Mouse (Mus musculus) brown adipose tissue, adult 24 weeks (tissue): ENCODE measurements at regions not wholly inside any gene's neighbourhood (a gene's known extent, or its start where the extent isn't known, plus 50 kb on each side); places are given as distances from the start of the nearest gene placed in this dataset.

Experiments used
- H3K27ac ChIP-seq: fragments of 200-500 bp; replicated peaks from 2 replicates; pipeline ENCODE4 v1.5.1; 2012; ENCODE audit warnings: low read depth, mild to moderate bottlenecking, low read length
- H3K4me1 ChIP-seq: fragments of 200-500 bp; 2 replicates; pipeline ENCODE4 v1.6.1; 2012; ENCODE audit warnings: low read length, mixed read lengths; ENCODE audit not compliant: control insufficient read depth, insufficient read depth, insufficient read length
- H3K4me3 ChIP-seq: fragments of 200-500 bp; 2 replicates; pipeline ENCODE4 v1.5.1; 2012; ENCODE audit warnings: low read depth, mild to moderate bottlenecking, low read length, moderate library complexity; ENCODE audit not compliant: insufficient read depth

DNA sequence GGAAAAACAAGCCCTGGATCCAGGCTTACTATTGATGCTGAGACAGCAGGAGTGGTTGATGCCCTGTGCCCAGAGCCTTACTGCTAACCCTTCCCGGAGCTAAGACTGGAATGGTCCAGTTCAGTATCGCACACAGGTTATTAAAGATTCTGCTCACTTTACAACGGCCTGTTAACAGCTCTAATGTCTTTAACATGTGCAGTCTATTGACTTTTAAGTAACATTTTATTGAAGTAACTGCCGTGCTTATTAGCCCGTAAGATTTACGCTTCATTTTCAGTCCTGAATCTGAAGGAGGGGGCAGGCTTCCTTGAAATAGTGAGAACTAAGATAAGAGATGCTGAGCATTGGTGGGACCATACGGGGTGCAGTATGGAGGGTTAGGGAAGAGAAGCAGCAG lies 155.7 kb upstream of the Cep162 start:
- Histone ChIP-seq H3K27ac (no peak overlapping the region), H3K4me3 (no peak overlapping the region), H3K4me1 (no peaks in the 10 kb centered on the region)

DNA sequence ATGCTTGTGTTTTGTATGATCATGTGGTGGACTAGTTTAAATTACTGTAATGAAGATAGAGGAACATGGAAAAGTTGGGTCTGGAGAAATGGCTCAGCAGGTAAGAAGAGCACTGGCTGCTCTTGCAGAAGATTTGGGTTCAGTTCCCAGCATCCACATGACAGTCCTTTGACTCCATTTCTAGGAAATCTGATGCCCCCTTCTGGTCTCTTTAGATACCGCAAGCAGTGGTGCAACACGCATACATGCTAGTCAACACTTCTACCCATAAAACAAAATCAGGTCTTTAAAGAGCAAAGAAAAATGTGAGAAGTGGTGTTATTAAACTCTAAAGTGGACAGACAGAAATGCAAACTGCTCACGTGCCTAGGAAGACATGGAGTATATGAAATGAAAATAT lies 154.4 kb upstream of the Cep162 start:
- Histone ChIP-seq H3K4me1 (no peaks in the 10 kb centered on the region), H3K4me3 (no peak overlapping the region), H3K27ac (no peak overlapping the region)

DNA sequence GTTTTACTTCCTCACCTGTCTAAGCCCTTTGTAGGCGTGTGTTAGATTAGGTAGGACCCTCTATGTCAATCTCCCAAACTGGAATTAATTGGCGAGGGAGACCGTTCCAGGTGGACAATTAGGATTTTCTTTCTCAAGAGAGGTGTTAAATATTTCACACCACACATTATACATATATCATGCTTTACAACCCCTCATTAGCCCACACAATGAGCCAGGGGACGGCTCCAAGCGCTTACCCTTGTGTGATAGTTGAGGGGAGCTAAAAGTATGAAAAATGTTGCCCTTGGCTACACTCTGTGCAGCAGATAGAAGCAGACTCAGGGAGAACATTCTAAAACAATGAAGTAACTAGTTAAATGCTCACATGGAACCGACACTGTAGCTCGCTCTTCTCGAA lies 153.5 kb upstream of the Cep162 start:
- no peaks in the 10 kb centered on the region for H3K4me1 ChIP-seq
- no peak overlapping the region for H3K27ac ChIP-seq
- no peak overlapping the region for H3K4me3 ChIP-seq

DNA sequence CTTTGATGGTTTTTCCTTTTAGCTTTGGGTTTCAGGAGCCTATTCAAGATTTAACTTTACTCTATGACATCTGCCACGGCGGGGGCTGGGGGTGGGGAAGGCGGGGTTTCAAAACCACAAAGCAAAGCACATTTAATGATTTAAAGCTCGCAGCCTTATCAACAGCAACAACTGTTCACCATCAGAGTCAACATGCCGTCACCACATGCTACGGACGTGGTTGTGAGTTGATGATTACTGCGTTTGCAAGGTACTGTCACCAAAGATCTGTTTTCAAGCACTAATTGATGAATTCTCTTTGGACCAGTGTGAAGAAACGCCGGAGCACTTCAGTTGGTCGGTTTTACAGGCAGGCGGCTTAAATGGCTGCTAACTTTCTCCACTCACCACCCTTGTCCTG lies 151.1 kb upstream of the Cep162 start:
- H3K4me3 ChIP-seq = no peak overlapping the region
- H3K27ac ChIP-seq = no peak overlapping the region

DNA sequence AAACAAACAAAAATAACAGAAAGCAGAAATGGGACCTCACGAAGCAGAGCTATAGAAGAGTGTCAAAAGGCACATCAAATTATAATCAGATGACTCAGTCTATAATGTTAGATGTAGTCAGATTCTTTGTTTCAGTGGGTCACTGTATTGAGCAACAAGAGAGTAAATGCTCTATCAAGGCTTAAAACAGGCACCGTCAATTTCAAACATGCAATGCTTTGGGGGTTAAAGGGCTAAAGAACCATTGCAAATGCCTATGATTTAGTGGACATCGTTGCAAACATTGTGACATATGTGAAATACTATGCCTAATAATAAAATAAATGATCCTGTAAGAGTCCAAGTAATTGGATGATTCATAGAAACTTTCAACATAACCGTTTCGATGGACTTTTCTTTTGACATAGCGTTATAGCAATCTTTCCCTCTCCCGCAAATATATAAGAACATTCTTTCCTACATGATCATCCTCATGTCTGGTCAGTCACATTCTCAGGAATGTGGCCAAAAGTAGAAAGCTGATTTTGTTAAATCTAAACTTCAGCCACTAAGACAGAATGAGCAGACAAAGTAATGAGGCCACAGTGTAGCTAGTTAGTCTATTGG lies 149.9 kb upstream of the Cep162 start:
- Histone ChIP-seq H3K27ac (no peak overlapping the region), H3K4me1 (no peaks in the 10 kb centered on the region), H3K4me3 (no peak overlapping the region)

More for the DNA sequence above, 151.1 kb upstream of the Cep162 start:
- H3K4me1 ChIP-seq = no peaks in the 10 kb centered on the region

DNA sequence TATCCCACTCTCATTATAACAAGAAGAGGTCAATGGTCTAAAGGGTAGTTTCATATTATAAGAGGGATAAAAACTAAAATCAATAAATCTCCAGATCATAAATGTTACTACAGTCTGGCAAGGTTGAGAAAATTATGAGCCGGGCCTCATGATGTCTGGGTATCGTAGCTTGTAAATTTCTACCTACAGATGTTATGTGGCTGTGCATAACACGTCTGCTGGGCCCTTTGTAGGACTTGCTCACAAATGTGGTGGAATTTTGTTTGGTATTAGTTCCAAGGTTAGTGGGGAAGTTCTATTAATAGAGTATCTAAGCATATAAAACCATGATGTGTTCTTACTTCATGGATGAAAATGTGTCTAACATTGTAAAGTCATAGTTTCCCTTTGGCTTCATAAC lies 146.7 kb upstream of the Cep162 start:
- no peak overlapping the region for H3K27ac ChIP-seq
- H3K4me3 ChIP-seq = no peak overlapping the region
- H3K4me1 ChIP-seq = no peaks in the 10 kb centered on the region

DNA sequence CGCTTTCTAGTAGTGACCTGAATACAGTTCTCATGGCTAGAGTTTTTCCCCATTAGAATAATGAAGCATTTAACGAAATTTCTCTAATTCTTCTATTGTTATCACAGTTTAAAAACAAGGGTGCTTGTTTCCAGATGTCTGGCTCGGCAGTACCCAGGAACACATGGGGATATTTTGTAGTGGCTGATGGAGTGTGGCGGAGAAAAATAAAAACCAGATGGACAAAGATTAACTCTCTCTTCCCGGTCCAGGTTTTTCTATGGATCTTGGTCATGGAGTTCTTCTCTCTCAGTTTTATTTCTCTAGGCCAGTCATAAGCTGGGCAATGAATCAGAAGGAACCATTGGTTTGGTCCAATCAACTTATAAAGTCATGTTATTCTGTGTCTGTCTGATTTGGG lies 132.2 kb upstream of the Cep162 start:
- Histone ChIP-seq H3K4me1 (no peaks in the 10 kb centered on the region), H3K27ac (no peak overlapping the region), H3K4me3 (no peak overlapping the region)

DNA sequence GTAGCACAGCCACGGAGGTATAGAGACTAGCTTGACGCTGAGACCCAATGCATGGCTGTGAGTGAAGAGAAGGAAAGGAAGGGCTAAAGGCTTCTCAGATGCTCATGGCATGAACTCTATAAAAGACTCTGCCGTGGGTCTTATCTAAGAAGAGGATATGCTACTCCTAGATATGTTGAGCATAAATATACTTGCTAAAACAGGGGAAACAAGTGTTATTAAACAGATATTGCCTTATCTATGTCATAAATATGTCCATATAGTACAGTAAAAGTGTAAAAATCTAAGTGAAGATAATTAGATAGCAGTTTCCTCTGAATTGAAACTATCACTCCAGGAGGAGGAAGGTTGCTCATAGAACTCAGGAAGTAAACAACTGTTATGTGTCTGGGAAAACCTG lies 128.2 kb upstream of the Cep162 start:
- Histone ChIP-seq H3K4me1 (no peaks in the 10 kb centered on the region), H3K27ac (no peak overlapping the region), H3K4me3 (no peak overlapping the region)

DNA sequence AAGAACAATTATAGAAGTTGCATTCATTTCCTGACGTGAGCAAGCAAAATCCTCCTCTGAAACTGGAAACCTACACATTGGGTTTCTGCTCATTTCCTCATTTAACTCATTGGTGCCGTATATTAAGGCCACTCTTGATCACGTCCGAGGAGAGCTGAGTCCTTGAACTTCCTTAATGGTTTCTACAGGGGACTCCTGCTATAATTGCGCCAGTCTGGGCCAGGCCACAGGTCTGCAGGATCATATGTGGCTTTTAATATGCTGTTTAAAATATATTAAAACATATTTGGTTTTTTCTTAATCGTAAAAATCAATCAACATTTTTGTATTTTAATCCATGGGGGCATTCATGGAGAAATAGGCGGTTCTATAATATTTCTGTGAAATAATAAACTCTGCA lies 122.6 kb upstream of the Cep162 start:
- H3K4me3 ChIP-seq = no peak overlapping the region
- no peaks in the 10 kb centered on the region for H3K4me1 ChIP-seq
- no peak overlapping the region for H3K27ac ChIP-seq

DNA sequence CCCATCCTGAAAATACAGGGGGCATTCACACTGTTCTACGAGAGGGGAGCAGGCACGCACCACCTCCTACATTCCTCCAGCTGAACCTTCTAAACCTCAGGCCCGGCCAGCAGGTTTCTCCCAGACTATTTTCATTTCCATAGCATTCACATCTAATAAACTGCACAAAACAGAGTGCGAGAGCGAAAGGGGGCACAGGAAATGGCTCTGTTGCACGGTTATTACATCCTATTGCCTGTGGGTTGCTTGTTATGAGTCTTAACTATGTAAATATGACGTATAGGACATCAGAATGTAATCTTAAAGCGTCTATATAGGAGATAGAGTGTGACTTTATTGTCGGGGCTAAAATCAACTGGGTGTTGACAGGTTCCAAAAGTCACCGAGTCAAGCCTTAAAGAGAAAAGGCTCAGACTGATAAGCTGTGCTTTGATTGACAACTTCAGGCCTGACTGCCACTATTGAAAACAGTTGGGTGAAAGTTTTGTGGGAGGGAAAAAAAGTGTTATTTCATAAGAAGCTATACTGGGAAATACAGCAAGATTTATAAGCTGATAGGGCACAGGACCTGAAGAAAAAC lies 121.5 kb upstream of the Cep162 start:
- Histone ChIP-seq H3K4me1 (no peaks in the 10 kb centered on the region), H3K27ac (no peak overlapping the region), H3K4me3 (no peak overlapping the region)

DNA sequence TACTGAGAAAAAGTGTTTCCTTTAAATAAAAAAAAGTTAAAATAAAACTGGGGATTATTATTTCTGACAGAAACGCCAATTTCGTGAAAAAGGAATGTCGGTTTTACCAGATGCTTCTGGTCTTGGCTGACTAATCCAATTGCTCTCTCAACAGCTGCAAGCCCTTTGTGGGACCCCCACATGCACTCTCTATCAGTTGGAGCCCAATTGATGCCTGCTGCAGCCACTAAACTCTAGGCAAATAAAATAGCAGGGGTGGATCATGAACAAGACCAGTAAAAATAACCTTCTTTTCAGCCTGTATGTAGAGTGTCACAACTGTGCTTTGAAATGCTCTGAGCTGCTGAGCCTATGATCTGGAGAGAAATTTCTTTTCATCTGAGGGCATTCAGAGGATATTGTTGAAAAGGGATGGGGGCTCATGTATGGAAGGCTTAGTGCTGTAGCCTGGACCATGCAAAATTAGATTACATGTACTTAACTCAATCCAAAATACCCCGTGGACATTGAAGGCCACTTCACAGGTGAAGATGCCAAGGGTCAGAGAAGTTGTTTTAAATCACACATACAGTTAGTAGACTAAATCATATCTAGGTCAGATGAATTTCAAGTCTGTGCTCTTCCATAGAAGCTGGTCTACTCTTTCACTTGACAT lies 117.0 kb upstream of the Cep162 start:
- H3K4me1 ChIP-seq = no peaks in the 10 kb centered on the region
- no peak overlapping the region for H3K27ac ChIP-seq
- no peak overlapping the region for H3K4me3 ChIP-seq

DNA sequence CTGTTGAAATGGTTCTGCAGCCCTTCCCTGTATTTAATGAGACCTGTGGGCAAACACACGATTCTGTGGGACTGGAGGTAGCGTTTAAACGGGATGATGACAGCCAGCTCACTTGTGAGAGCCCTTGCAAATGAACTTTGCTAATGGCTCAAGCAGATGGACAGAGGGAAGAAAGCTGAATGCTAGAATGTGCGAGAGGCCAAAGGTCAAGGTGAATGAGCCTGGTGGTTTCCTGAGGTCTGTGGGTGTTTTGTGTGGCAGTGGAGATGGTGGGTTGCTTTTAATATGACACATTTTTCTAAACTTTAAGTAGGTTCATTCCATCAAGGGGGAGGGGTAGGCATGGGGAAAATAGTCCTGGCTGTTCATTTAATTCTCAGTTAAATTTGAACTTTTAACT lies 113.7 kb upstream of the Cep162 start:
- H3K27ac ChIP-seq = no peak overlapping the region
- no peak overlapping the region for H3K4me3 ChIP-seq
- H3K4me1 ChIP-seq = no peaks in the 10 kb centered on the region

DNA sequence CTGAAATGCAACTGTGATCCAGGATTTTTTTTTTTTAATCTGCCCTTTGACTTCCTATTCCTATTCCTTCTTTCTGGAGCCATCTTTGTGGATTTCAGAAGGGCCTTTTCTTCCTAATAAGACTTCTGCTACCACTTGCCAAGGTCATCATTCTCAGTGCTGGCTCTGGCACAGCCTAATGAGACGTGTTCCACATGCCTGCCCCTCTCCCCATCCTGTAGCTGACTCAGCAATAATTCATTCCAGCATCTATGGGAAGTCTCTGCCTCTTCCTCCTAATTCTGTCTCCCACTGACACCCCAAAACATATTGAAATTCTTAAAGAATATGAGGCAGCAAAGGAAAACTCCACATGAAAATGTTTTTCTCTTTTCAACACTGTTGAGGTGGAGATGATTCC lies 91.7 kb upstream of the Cep162 start:
- Histone ChIP-seq H3K4me1 (no peaks in the 10 kb centered on the region), H3K4me3 (no peak overlapping the region), H3K27ac (no peak overlapping the region)

DNA sequence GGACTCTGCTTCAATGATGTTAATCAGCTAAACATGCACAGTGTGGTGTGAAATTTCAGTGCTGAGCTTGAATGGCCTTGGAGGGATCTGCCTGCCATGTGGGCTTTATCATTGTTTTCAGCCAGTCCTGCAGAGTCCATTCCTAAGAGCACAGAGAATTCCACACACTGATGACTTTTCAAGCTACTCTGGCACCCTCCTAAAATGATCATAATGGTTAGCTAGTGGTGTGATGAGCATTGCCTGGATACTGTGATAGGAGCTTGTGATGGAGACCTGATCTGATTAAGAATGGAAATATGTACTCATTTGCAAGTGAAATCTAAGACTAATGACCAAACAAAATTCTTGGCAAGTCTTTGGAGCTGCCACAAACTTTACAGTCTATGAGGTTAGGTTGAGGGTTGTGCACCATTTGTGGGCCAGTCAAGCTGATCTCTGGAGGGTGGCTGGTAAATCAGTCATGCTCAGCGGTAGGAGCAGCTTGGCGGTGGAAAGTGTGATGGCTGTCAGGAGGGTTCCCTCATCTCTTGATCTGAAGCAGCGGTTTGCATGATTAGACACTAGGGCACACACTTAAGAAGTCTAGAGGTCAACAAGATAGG lies 91.0 kb upstream of the Cep162 start:
- H3K4me1 ChIP-seq = no peaks in the 10 kb centered on the region
- H3K27ac ChIP-seq = no peak overlapping the region
- no peak overlapping the region for H3K4me3 ChIP-seq

DNA sequence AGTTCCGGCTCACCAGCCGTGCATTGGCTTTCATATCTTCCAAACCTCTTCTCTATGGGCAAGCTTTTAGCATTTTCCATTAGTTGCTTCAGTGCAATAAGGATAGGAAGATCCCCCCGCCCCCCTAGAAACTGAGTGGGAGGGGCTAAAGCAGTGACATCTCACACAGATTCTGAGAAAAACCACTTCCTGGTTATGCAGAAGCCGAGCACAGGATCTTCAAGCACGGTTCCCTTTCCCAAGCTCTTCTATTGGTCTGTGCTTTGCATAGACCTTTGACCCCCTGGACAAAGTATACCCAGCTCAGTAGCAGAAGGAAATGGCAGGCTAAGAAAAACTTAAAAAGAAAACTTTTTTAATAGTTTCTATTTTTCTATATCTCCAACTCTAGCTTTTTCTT lies 86.1 kb upstream of the Cep162 start:
- no peak overlapping the region for H3K4me3 ChIP-seq
- no peaks in the 10 kb centered on the region for H3K4me1 ChIP-seq
- H3K27ac ChIP-seq = no peak overlapping the region
